Mouse (Mus musculus) left cerebral cortex, adult 2 months (tissue): ENCODE measurements around the gene Dync2li1. TPM values are rescaled to one million over a fixed set of nuclear protein-coding genes. Genes with fewer than 3 reads are reported as not detected.

Source experiments
- DNase-seq, 2 experiments: peaks; one replicate each; pipeline ENCODE4 v3.0.0; 2021 to 2022; ENCODE audit warnings: low spot score in 2 of 2, mixed read lengths in 1 of 2; ENCODE audit errors: extremely low spot score in 1 of 2
- H3K27ac ChIP-seq: fragments of 200-600 bp; 2 replicates; pipeline ENCODE4 v1.8.1; 2022
- H3K4me3 ChIP-seq: fragments of 200-600 bp; 2 replicates; pipeline ENCODE4 v1.8.1; 2022
- CTCF ChIP-seq: fragments of 200-600 bp; IDR thresholded peaks from 2 replicates; pipeline ENCODE4 v1.8.1; 2022; ENCODE audit warnings: antibody characterized with exemption, mild to moderate bottlenecking, moderate library complexity
- intact Hi-C: fragments of 180-260 bp; cut with DNase I; formaldehyde crosslinking; loops from one replicate; pipeline ENCODE4 v1.15.1; 2025
- total RNA-seq, 2 experiments: library from RNA; stranded (reverse); gene quantifications; 2 replicates each; pipeline ENCODE4 v1.2.3; 2021

Gene Dync2li1
- total RNA-seq, 2 experiments from 2014 or later, result 19.4 to 23.5 TPM

DNA sequence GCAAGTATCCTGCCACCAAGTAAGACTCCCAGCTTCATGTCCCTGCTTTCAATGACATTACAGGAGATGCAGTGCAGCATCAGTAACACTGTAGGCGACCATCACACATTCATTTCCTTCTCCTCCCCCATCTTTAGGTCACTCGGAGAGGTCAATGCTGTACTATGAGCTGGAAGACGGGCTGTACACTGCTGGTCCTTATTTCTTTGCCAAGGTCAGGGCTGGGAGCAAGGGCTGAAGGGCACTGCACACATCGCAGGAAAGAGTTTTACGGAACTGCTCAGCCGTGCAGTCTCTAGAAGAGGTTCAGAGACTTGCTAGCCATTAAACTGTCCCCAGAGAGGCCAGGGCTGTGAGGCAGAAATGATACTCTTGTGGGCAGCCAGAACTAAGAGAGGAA, 70.2 kb downstream of the Dync2li1 start:
- no peak overlapping the region for H3K27ac ChIP-seq
- DNase-seq, result no peak
- H3K4me3 ChIP-seq, result no peak overlapping the region
- TF ChIP-seq CTCF, result no peak
- intact Hi-C loops, result loop anchor here (5.0 kb wide), 2 partner anchors 224 to 936 kb away; no protein-coding TSS in a partner anchor

DNA sequence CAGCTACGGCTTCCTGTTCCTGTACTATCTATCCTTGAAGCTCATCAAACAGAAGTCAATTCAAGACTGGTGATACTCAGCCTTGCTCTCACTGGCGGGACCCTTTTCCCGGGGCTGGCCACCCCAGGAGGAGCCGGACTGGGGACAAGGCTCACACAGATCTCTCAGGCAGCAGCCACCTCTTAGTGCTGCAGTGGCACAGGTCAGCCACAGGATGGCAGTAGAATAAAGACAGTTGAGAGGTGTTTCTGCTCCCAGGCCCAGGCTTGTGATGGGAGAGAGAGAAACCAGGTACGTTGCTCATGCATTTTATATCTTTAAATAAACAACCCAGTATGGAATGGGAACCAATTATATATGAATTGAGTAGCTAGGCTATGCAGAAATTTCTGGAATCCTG, 72.4 kb downstream of the Dync2li1 start:
- H3K27ac ChIP-seq, result no peak overlapping the region
- DNase-seq, result peak; percentile 65 to 70
- H3K4me3 ChIP-seq, result no peak overlapping the region
- intact Hi-C loops, result loop anchor here (2.0 to 5.0 kb wide), 3 partner anchors 64 to 934 kb away; no protein-coding TSS in a partner anchor
- peak; percentile 95 for TF ChIP-seq CTCF

Other genes starting within 250 kb of the Dync2li1 start
- 10 to 100 TPM; 13.8 to 15.9 TPM for gene Thada, start 160.3 kb upstream of the Dync2li1 start, total RNA-seq
- gene Plekhh2, start 114.6 kb upstream of the Dync2li1 start, total RNA-seq, result 1 to 10 TPM; 7.3 to 7.9 TPM
- gene Abcg8, start 49.8 kb downstream of the Dync2li1 start, total RNA-seq, result not detected
- not detected for gene Abcg5, start 56.5 kb downstream of the Dync2li1 start, total RNA-seq
- 10 to 100 TPM; 59.0 to 63.0 TPM for gene Lrpprc, start 164.3 kb downstream of the Dync2li1 start, total RNA-seq